9 mouse cellular contexts compared by ENCODE assay signal in the genomic region with DNA sequence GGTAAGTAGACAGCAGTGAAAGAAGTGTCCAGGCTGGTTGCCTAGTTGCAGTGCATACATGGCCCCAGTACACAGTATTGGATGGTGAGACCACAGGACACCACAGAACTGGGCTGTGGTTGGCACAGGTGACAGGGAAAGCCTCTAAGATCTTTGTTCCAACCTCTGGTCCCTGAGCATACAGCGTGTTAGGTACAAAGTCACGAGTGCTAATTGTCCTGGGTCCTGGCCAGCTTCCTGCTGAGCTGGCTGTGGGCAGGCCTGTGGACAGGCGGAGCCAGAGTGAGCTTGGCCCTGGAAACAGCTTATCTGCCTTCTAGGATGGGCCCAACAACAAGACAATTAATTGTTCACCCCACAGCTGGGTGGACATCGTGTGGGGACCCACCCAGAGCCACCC. TPM values are rescaled to one million over a fixed set of nuclear protein-coding genes. Genes with fewer than 3 reads are reported as not detected.
A peak's percentile ranks its signal among the peaks of the same experiment; 100 is the strongest.
DNase-seq lines count a peak whose midpoint lies in the region; ATAC-seq and TF ChIP-seq lines count a peak whose summit lies in the region.
"Had no signal": no experiment of that assay in that cellular context is flagged by ENCODE, and none has a peak within 500 bp of the region (broad histone marks: within the 10 kb centered on the region; RNA-seq: fewer than 3 reads in every experiment).

No protein-coding gene starts in this region.

- H3K27ac ChIP-seq in lung, postnatal 0 days (ENCODE audit: low read length) = no peak overlapping the region
- H3K27ac ChIP-seq in cerebellum, adult 2 months (ENCODE audit: insufficient read depth, low read length) = no peak overlapping the region
- H3K27ac ChIP-seq: liver, embryonic 13.5 days had no signal

- TF ChIP-seq CTCF in lung, postnatal 0 days (IDR thresholded peaks at IDR 0.05) = no peak
- no peak for TF ChIP-seq CTCF in cerebellum, adult 2 months (IDR thresholded peaks at IDR 0.05; ENCODE audit: borderline replicate concordance, insufficient read depth, low read depth, low read length)

- no peaks in the 10 kb centered on the region for H3K27me3 ChIP-seq in lung, postnatal 0 days (replicated peaks; ENCODE audit: insufficient read depth, low read length)
- H3K27me3 ChIP-seq in cerebellum, adult 2 months (ENCODE audit: control insufficient read depth, insufficient read depth, low read length) = no peaks in the 10 kb centered on the region

- no peak overlapping the region for H3K9ac ChIP-seq in lung, postnatal 0 days (replicated peaks; ENCODE audit: low read depth)
- H3K9ac ChIP-seq: liver, embryonic 13.5 days had no signal

- peak; percentile 55 to 67 for DNase-seq in lung, adult 18-20 months
- no peak for DNase-seq in lung, postnatal 0 days (ENCODE audit: low spot score)
- peak; percentile 66 to 74 for DNase-seq in cerebellum, adult 2 months
- peak; percentile 48 to 51 for DNase-seq in heart, postnatal 10 days
- peak; percentile 40 for DNase-seq in lung, postnatal 10 days
- DNase-seq in spleen, adult 12 weeks (ENCODE audit: low spot score) = no peak
- no peak for DNase-seq in yolk sac, embryonic 10.5 days (ENCODE audit: low spot score)
- DNase-seq: liver, embryonic 13.5 days had no signal

- no peaks in the 10 kb centered on the region for H3K9me3 ChIP-seq in lung, postnatal 0 days (ENCODE audit: low read length)
- H3K9me3 ChIP-seq: embryonic facial prominence, embryonic 10.5 days; liver, embryonic 13.5 days had no signal

- no peak for TF ChIP-seq POLR2A in cerebellum, adult 2 months (IDR thresholded peaks at IDR 0.05; ENCODE audit: borderline replicate concordance, insufficient read depth, low read length)

- 55% methylated on average over 4 of the region's 4 CpGs for WGBS in lung, postnatal 0 days
- WGBS in cerebellum, adult 2 months = 8% methylated on average over 4 of the region's 4 CpGs

- no peaks in the 10 kb centered on the region for H3K36me3 ChIP-seq in lung, postnatal 0 days (ENCODE audit: insufficient read depth, low read length)

- H3K4me1 ChIP-seq in lung, postnatal 0 days (ENCODE audit: insufficient read depth, low read depth, low read length) = no peaks in the 10 kb centered on the region
- H3K4me1 ChIP-seq in cerebellum, adult 2 months (ENCODE audit: control insufficient read depth, insufficient read depth, low read length) = peaks cover 40% of the 10 kb centered on the region
- H3K4me1 ChIP-seq: liver, embryonic 13.5 days had no signal

- H3K4me3 ChIP-seq in lung, postnatal 0 days (ENCODE audit: low read depth, low read length) = no peak overlapping the region
- H3K4me3 ChIP-seq in cerebellum, adult 2 months (replicated peaks; ENCODE audit: insufficient read depth, low read depth, low read length) = no peak overlapping the region
- H3K4me3 ChIP-seq: embryonic facial prominence, embryonic 10.5 days; liver, embryonic 13.5 days had no signal

- ATAC-seq in lung, postnatal 0 days = no peak; the same call in 1 of the 2 replicates

- H3K4me2 ChIP-seq in lung, postnatal 0 days (replicated peaks; ENCODE audit: low read depth, low read length) = no peak overlapping the region
- H3K4me2 ChIP-seq: liver, embryonic 13.5 days had no signal

- intact Hi-C loops in heart, postnatal 10 days (cut with DNase I) = no loop called here

- TF ChIP-seq EP300 in lung, postnatal 0 days (IDR thresholded peaks at IDR 0.05) = no peak

RNA-seq across cellular contexts. Expression of gene Fam83g, which starts 16.0 kb away (rescaled TPM):
- 1.7 and 1.9 TPM in 2 replicates for polyA plus RNA-seq in lung, postnatal 0 days (2015; fragmentation: Nextera tagmentation; extraction: Ambion mirVana)
- polyA plus RNA-seq in cerebellum, adult 2 months (2012; rRNA removed) = 0.08 and 0.11 TPM in 2 replicates
- total RNA-seq in heart, postnatal 10 days (2021) = under 1 TPM; 0.12 to 0.29 TPM

RNA-seq across cellular contexts. Expression of gene Slc5a10, which starts 20.7 kb away (rescaled TPM):
- 0.06 TPM in 1 of 2 replicates, not detected in the other for polyA plus RNA-seq in lung, postnatal 0 days (2015; fragmentation: Nextera tagmentation; extraction: Ambion mirVana)
- polyA plus RNA-seq in cerebellum, adult 2 months (2012; rRNA removed) = 0.05 and 0.07 TPM in 2 replicates
- not detected for total RNA-seq in heart, postnatal 10 days (2021)
- polyA plus RNA-seq: embryonic facial prominence, embryonic 10.5 days; liver, embryonic 13.5 days had no signal

RNA-seq across cellular contexts. Expression of gene Grap, which starts 46.9 kb away (rescaled TPM):
- polyA plus RNA-seq in lung, postnatal 0 days (2015; fragmentation: Nextera tagmentation; extraction: Ambion mirVana) = 71.8 and 72.1 TPM in 2 replicates
- 4.9 and 5.4 TPM in 2 replicates for polyA plus RNA-seq in cerebellum, adult 2 months (2012; rRNA removed)
- total RNA-seq in heart, postnatal 10 days (2021) = 10 to 100 TPM; 13.4 to 14.4 TPM

Comparison
In these comparisons a context has a peak if more than half of its experiments do, and no peak if none do; other contexts are left out.
1. DNase-seq: peak in lung, adult 18-20 months (2 of 2), cerebellum, adult 2 months (2 of 2), heart, postnatal 10 days (2 of 2) and lung, postnatal 10 days (single experiment); none in lung, postnatal 0 days (single experiment), spleen, adult 12 weeks (single experiment) and yolk sac, embryonic 10.5 days (single experiment).
2. RNA of gene Grap, which starts 46.9 kb away (polyA plus RNA-seq): 71.8 to 72.1 TPM in lung, postnatal 0 days; 4.9 to 5.4 TPM in cerebellum, adult 2 months; every median in the first group is over 10 times any median in the second.